Mouse (Mus musculus): ENCODE results near the gene Ralb. TPM values are rescaled to one million over a fixed set of nuclear protein-coding genes. Genes with fewer than 3 reads are reported as not detected.

Ralb gene
- polyA plus RNA-seq, 1 experiment: 54.6 TPM

GRCm38 (mm10) chr1:119484457-119484856, 20.1 kb downstream of the Ralb start:
- Histone ChIP-seq H3K36me3 (ENCODE audit: control insufficient read depth, insufficient read depth, low read length) (no peaks in the 10 kb centered on the region), H3K27ac (ENCODE audit: insufficient read depth, low read depth, low read length) (no peak overlapping the region), H3K27me3 (replicated peaks; ENCODE audit: control insufficient read depth, insufficient read depth, low read length) (no peaks in the 10 kb centered on the region), H3K4me1 (ENCODE audit: control insufficient read depth, insufficient read depth, low read length) (peaks cover 8% of the 10 kb centered on the region), H3K4me3 (ENCODE audit: insufficient read depth, low read depth, low read length) (no peak overlapping the region)
- DNase-seq: peak; percentile 60
- 48% methylated on average over 3 of the region's 3 CpGs for WGBS
- peak; percentile 78 for TF ChIP-seq CTCF (conservative IDR thresholded peaks at IDR 0.05; ENCODE audit: insufficient read depth, insufficient read length, low read depth, low read length)
- TF ChIP-seq POLR2A (IDR thresholded peaks at IDR 0.05; ENCODE audit: low read depth, low read length): no peak

- Histone ChIP-seq H3K27ac (ENCODE audit: insufficient read depth, low read depth, low read length) (no peak overlapping the region), H3K4me1 (ENCODE audit: control insufficient read depth, insufficient read depth, low read length) (peaks cover 10% of the 10 kb centered on the region), H3K36me3 (ENCODE audit: control insufficient read depth, insufficient read depth, low read length) (no peaks in the 10 kb centered on the region), H3K27me3 (replicated peaks; ENCODE audit: control insufficient read depth, insufficient read depth, low read length) (no peaks in the 10 kb centered on the region), H3K4me3 (ENCODE audit: insufficient read depth, low read depth, low read length) (no peak overlapping the region)
- WGBS: 69% methylated on average over 3 of the region's 3 CpGs
- TF ChIP-seq CTCF (conservative IDR thresholded peaks at IDR 0.05; ENCODE audit: insufficient read depth, insufficient read length, low read depth, low read length) (peak; percentile 60), POLR2A (IDR thresholded peaks at IDR 0.05; ENCODE audit: low read depth, low read length) (no peak)
- DNase-seq: no peak
Measured at GRCm38 (mm10) chr1:119482891-119483290, 21.7 kb downstream of the Ralb start.

GRCm38 (mm10) chr1:119481205-119481932, 23.2 kb downstream of the Ralb start:
- H3K4me1 ChIP-seq (ENCODE audit: control insufficient read depth, insufficient read depth, low read length): peaks cover 10% of the 10 kb centered on the region
- H3K27ac ChIP-seq (ENCODE audit: insufficient read depth, low read depth, low read length): no peak overlapping the region
- H3K27me3 ChIP-seq (replicated peaks; ENCODE audit: control insufficient read depth, insufficient read depth, low read length): no peaks in the 10 kb centered on the region
- H3K4me3 ChIP-seq (ENCODE audit: insufficient read depth, low read depth, low read length): no peak overlapping the region
- 77% methylated on average over 7 of the region's 7 CpGs for WGBS
- no peak for TF ChIP-seq POLR2A (IDR thresholded peaks at IDR 0.05; ENCODE audit: low read depth, low read length)
- TF ChIP-seq CTCF (conservative IDR thresholded peaks at IDR 0.05; ENCODE audit: insufficient read depth, insufficient read length, low read depth, low read length): peak; percentile 36; the same call in 1 of the 2 replicates
- H3K36me3 ChIP-seq (ENCODE audit: control insufficient read depth, insufficient read depth, low read length): no peaks in the 10 kb centered on the region
- DNase-seq: peak; percentile 24

GRCm38 (mm10) chr1:119480678-119481077, 23.9 kb downstream of the Ralb start:
- TF ChIP-seq POLR2A (IDR thresholded peaks at IDR 0.05; ENCODE audit: low read depth, low read length) (no peak), CTCF (conservative IDR thresholded peaks at IDR 0.05; ENCODE audit: insufficient read depth, insufficient read length, low read depth, low read length) (no peak)
- Histone ChIP-seq H3K4me1 (ENCODE audit: control insufficient read depth, insufficient read depth, low read length) (peaks cover 10% of the 10 kb centered on the region), H3K36me3 (ENCODE audit: control insufficient read depth, insufficient read depth, low read length) (no peaks in the 10 kb centered on the region), H3K27me3 (replicated peaks; ENCODE audit: control insufficient read depth, insufficient read depth, low read length) (no peaks in the 10 kb centered on the region), H3K27ac (ENCODE audit: insufficient read depth, low read depth, low read length) (no peak overlapping the region), H3K4me3 (ENCODE audit: insufficient read depth, low read depth, low read length) (no peak overlapping the region)
- WGBS: 94% methylated on average over 8 of the region's 8 CpGs
- no peak for DNase-seq

GRCm38 (mm10) chr1:119479641-119480040, 25.0 kb downstream of the Ralb start:
- no peak for TF ChIP-seq POLR2A (IDR thresholded peaks at IDR 0.05; ENCODE audit: low read depth, low read length)
- TF ChIP-seq CTCF (conservative IDR thresholded peaks at IDR 0.05; ENCODE audit: insufficient read depth, insufficient read length, low read depth, low read length): no peak
- H3K27ac ChIP-seq (ENCODE audit: insufficient read depth, low read depth, low read length): no peak overlapping the region
- H3K4me3 ChIP-seq (ENCODE audit: insufficient read depth, low read depth, low read length): no peak overlapping the region
- peaks cover 10% of the 10 kb centered on the region for H3K4me1 ChIP-seq (ENCODE audit: control insufficient read depth, insufficient read depth, low read length)
- no peaks in the 10 kb centered on the region for H3K36me3 ChIP-seq (ENCODE audit: control insufficient read depth, insufficient read depth, low read length)
- WGBS: 68% methylated on average over 4 of the region's 4 CpGs
- no peak for DNase-seq
- H3K27me3 ChIP-seq (replicated peaks; ENCODE audit: control insufficient read depth, insufficient read depth, low read length): no peaks in the 10 kb centered on the region

GRCm38 (mm10) chr1:119476905-119477353, 27.7 kb downstream of the Ralb start:
- WGBS: 72% methylated on average over 7 of the region's 7 CpGs
- DNase-seq: no peak
- TF ChIP-seq POLR2A (IDR thresholded peaks at IDR 0.05; ENCODE audit: low read depth, low read length) (no peak), CTCF (conservative IDR thresholded peaks at IDR 0.05; ENCODE audit: insufficient read depth, insufficient read length, low read depth, low read length) (no peak)
- no peaks in the 10 kb centered on the region for H3K36me3 ChIP-seq (ENCODE audit: control insufficient read depth, insufficient read depth, low read length)
- H3K4me3 ChIP-seq (ENCODE audit: insufficient read depth, low read depth, low read length): no peak overlapping the region
- H3K27ac ChIP-seq (ENCODE audit: insufficient read depth, low read depth, low read length): no peak overlapping the region
- H3K27me3 ChIP-seq (replicated peaks; ENCODE audit: control insufficient read depth, insufficient read depth, low read length): no peaks in the 10 kb centered on the region
- peaks cover 6% of the 10 kb centered on the region; the same call in 1 of the 2 replicates for H3K4me1 ChIP-seq (ENCODE audit: control insufficient read depth, insufficient read depth, low read length)

- Histone ChIP-seq H3K36me3 (ENCODE audit: control insufficient read depth, insufficient read depth, low read length) (peaks cover 2% of the 10 kb centered on the region; the same call in 1 of the 2 replicates), H3K4me1 (ENCODE audit: control insufficient read depth, insufficient read depth, low read length) (peaks cover 4% of the 10 kb centered on the region; the same call in 1 of the 2 replicates), H3K4me3 (ENCODE audit: insufficient read depth, low read depth, low read length) (no peak overlapping the region), H3K27me3 (replicated peaks; ENCODE audit: control insufficient read depth, insufficient read depth, low read length) (no peaks in the 10 kb centered on the region), H3K27ac (ENCODE audit: insufficient read depth, low read depth, low read length) (no peak overlapping the region)
- no peak for TF ChIP-seq POLR2A (IDR thresholded peaks at IDR 0.05; ENCODE audit: low read depth, low read length)
- DNase-seq: no peak
- WGBS: 93% methylated on average over 7 of the region's 7 CpGs
Measured at GRCm38 (mm10) chr1:119474671-119475070, 29.9 kb downstream of the Ralb start.

Data from kidney, adult 2 months (tissue).